Mouse (Mus musculus) urinary bladder, adult 2 months (tissue): Measurements from ENCODE around the gene Synpr. TPM values are rescaled to one million over a fixed set of nuclear protein-coding genes. Genes with fewer than 3 reads are reported as not detected.

Experiments used
- DNase-seq: peaks from one replicate; pipeline ENCODE4 v3.0.0; 2022; ENCODE audit warnings: low spot score
- polyA plus RNA-seq: library from polyadenylated mRNA; depleted of rRNA; stranded (reverse); fragments of >200 nt; gene quantifications from 2 replicates; pipeline ENCODE4 v1.2.3, GENCODE M21; 2012

Gene Synpr
- polyA plus RNA-seq, 1 experiment = 0.32 TPM

- no peak for DNase-seq
These were observed 266.6 kb downstream of the Synpr start for GRCm38 (mm10) chr14:13551209-13551608.

GRCm38 (mm10) chr14:13553616-13554370, 269.2 kb downstream of the Synpr start:
- no peak for DNase-seq

GRCm38 (mm10) chr14:13554631-13555030, 270.1 kb downstream of the Synpr start:
- DNase-seq = no peak

GRCm38 (mm10) chr14:13558117-13558516, 273.5 kb downstream of the Synpr start:
- DNase-seq = no peak

GRCm38 (mm10) chr14:13567250-13567649, 282.7 kb downstream of the Synpr start:
- no peak for DNase-seq

- no peak for DNase-seq
These were observed 283.4 kb downstream of the Synpr start for GRCm38 (mm10) chr14:13567996-13568395.

- DNase-seq = no peak
These were observed 287.4 kb downstream of the Synpr start for GRCm38 (mm10) chr14:13571941-13572340.

GRCm38 (mm10) chr14:13572530-13572929, 287.9 kb downstream of the Synpr start:
- DNase-seq = no peak

- no peak for DNase-seq
These were observed 293.5 kb downstream of the Synpr start for GRCm38 (mm10) chr14:13578101-13578500.

GRCm38 (mm10) chr14:13578744-13579143, 294.2 kb downstream of the Synpr start:
- no peak for DNase-seq

- no peak for DNase-seq
These were observed 308.9 kb downstream of the Synpr start for GRCm38 (mm10) chr14:13593321-13593940.

GRCm38 (mm10) chr14:13596251-13596650, 311.7 kb downstream of the Synpr start:
- DNase-seq = no peak

- DNase-seq = no peak
These were observed 312.6 kb downstream of the Synpr start for GRCm38 (mm10) chr14:13597204-13597603.

GRCm38 (mm10) chr14:13620531-13620930, 336.0 kb downstream of the Synpr start:
- DNase-seq = no peak

- DNase-seq = no peak
These were observed 365.3 kb downstream of the Synpr start for GRCm38 (mm10) chr14:13649865-13650264.

- no peak for DNase-seq
These were observed 366.5 kb downstream of the Synpr start for GRCm38 (mm10) chr14:13651039-13651438.

GRCm38 (mm10) chr14:13651541-13652298, 367.1 kb downstream of the Synpr start:
- no peak for DNase-seq
